Mouse (Mus musculus): ENCODE results near the gene Tom1l2.

The Tom1l2 gene

DNA sequence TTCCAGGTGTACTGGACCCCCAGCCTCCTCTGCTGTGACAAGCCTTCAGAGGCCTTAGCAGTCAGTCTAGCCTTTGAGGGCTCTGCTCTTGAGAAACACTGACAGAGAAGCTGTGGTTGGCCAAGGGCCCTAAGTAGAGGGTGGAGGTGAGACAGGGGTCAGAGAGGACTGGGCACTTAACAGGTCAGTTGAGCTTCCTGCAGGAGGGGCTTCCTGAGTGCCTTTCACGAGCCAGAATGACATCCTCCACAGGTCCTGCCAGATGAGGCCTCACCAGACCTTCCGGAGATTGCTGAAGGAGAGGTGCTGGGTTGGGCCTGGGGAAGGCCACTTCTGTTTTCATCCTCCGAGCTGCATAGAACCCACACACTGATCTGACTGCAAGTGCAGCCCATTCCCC is 124.2 kb downstream of the Tom1l2 start:
- DNase-seq = no peak

GRCm38 (mm10) chr11:60225874-60226273 is 126.8 kb downstream of the Tom1l2 start:
- DNase-seq = no peak

GRCm38 (mm10) chr11:60224676-60225075 is 128.0 kb downstream of the Tom1l2 start:
- DNase-seq = no peak

GRCm38 (mm10) chr11:60222469-60223236 is 130.1 kb downstream of the Tom1l2 start, which contains the start of gene Srebf1:
Gene Srebf1, minus strand, starts transcription at chr11:60222581.
- peak; percentile 60 to 66 for DNase-seq

- no peak for DNase-seq
Measured at GRCm38 (mm10) chr11:60222085-60222468, 130.6 kb downstream of the Tom1l2 start.

GRCm38 (mm10) chr11:60221425-60221824 is 131.3 kb downstream of the Tom1l2 start:
- DNase-seq = no peak

- peak; percentile 72 to 85 for DNase-seq
Measured at GRCm38 (mm10) chr11:60220291-60220804, 132.4 kb downstream of the Tom1l2 start.

DNA sequence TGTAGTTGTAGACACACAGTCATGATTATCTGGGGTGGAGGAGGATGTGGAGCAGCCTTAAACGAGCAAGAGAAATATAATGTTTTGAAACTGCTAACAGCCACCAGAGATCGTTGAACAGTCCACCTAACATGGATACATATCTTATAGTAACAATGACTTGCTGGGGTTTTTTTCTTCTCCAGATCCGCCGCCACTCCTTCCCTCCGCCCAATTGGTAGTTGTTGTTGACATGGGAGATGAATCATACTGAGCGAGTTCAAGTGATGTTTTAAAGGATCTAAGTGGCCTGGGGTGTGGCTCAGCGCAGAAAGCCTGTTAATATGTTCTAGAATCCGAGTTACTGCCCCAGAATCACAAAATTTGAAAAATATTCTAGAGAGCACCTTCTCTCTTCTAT is 133.1 kb downstream of the Tom1l2 start:
- DNase-seq = no peak

DNA sequence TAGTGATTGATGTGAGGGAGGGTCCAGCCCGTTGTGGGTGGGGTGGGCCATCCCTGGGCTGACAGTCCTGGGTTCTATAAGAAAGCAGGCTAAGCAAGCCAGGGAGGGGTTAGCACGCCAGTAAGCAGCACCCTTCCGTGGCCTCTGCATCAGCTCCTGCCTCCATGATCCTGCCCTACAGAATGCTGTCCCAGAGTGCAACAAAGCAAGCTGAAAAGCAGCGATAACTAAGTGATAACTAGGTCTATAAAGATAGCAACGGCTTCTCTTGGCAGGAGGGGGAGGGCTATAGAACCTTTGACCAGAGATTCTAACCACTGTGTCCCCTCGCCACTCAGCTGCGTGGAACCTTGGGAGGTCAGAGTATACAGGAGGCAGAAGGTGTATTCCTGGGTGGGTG is 135.2 kb downstream of the Tom1l2 start:
- no peak for DNase-seq

GRCm38 (mm10) chr11:60216671-60217070 is 136.0 kb downstream of the Tom1l2 start:
- no peak for DNase-seq

DNA sequence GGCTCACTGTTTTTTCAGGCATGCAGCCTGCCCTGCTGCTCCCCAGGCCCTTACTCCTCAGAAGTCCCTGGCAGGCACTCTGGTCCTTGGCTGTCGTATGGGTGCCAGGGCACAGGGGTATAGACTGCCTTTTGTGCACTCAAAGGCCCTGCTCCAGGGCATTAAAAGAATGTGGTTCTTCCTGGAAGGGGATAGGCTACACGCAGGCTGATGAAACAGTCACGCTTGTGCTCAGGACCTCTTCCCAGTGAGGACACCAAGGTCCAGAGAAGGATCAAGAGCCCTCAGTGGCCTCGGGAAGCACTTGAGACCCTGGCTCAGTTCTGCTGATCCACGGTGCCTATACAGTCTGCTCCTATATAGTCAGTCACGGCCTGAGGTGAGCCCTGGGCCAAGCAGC is 139.4 kb downstream of the Tom1l2 start:
- no peak for DNase-seq

DNA sequence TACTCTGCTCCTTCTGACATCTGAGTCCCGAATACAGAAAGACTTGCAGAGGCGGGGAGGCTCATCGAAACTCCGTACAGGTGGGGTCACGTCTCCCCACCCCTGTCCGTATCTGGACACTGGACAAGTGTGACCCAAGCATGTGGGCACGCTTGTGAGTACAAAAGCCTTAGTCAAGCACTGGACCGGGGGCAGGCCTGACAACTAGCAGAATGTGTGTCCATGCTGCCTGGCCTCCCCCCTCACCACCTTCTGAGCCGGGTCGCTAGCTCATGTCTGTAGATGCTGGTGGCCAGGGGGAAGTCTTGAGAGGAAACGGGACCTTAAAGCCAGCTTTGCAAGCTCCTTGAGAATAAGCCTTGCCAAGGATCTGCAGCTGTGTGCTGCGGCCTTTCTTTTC is 140.9 kb downstream of the Tom1l2 start:
- DNase-seq = no peak

DNA sequence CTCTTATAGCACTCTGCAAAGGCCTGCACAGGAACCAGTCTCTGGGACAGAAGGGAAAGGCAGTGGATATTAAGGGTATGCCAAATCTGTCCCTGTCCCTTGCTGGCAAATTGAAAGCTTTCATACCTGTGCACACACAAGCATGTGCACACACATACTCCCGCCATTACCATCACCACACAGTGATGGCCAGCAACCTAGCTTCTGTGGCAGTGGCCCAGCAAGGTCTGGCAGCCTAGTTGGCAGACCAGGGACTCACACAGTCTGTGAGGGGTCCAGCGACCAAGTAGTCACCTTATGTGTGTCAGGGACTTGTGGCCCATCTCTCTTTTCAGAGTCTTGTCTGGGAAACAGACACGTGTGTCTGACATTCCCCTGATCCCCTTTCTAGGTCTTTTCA is 141.6 kb downstream of the Tom1l2 start:
- no peak for DNase-seq

DNA sequence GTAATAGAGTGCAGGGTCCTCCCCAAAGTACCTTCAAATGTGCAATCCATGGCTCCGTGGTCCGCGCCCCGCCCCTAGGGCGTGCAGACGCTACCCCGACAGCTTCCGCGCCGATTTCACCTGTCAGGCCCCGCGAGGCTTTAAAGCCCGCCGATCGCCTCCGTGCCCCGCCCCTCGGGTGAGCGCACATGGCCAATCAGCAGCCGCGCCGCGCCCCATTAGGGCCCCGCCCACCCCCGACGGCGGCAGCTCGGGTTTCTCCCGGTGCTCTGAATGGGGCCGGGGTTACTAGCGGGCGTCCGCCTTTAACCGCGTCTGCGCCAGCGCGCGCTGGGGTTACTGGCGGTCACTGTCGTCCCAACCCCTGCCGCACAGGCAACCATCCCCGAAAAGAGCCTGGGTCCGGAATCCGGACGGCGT is 142.4 kb downstream of the Tom1l2 start:
- peak; percentile 79 for DNase-seq

GRCm38 (mm10) chr11:60209933-60210249 is 142.8 kb downstream of the Tom1l2 start:
- no peak for DNase-seq

GRCm38 (mm10) chr11:60209217-60209932 is 143.3 kb downstream of the Tom1l2 start:
- peak; percentile 88 for DNase-seq

DNA sequence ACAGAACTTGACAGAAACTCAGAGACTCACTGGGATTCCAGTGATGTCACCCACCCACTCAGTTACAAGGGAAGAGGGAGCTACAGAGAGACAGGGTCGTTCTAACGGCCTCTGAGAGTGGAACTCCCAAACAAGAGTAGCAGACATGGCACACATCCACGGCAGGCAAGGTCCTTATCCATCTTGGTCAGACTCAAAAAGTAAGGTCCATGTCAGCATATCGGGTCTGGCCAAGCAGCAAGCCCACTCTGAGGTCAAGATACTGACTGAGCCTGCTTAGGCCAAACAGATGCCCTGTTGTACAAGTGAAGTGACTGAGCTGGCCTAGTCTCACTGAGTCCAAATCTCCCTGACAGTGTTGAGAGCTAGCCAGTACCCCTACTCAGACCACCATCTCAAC is 144.0 kb downstream of the Tom1l2 start:
- no peak for DNase-seq

- no peak for DNase-seq
Measured at GRCm38 (mm10) chr11:60208201-60208600, 144.5 kb downstream of the Tom1l2 start.

DNA sequence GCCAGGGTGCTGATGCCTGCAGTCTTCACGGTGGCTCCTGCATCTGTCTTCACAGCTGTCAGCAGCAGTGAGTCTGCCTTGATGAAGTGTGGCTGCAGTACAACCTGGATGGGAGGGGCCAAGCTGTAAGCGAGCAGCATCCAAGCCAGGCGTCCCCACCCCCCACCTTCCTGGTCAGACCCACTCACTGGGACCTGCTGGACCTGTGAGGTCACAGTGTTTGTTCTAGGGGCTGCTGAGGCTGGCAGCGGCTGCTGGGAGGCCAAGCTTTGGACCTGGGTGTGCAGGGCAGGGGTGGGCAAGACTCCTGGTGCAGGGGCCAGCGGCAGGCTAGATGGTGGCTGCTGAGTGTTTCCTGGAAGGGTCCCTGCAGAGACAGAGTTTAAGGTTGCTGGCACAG is 146.5 kb downstream of the Tom1l2 start:
- no peak for DNase-seq

DNA sequence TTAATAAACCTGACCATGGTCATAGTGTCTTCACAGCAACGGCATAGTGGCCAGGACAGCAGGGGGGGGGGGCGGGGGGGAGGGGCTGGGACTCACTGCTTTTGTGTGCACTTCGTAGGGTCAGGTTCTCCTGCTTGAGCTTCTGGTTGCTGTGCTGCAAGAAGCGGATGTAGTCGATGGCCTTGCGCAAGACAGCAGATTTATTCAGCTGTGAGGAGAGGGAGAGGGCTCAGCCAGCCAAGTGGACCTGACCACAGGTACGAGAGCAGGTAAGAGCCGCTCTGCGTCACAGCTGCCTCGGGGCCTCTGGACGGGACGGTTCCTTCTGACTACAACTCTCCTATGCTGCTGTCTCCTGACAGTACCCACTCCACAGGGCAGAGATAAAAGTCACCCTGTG is 147.7 kb downstream of the Tom1l2 start:
- DNase-seq = no peak

- DNase-seq = peak; percentile 62 to 65
Measured at GRCm38 (mm10) chr11:60202710-60203638, 149.7 kb downstream of the Tom1l2 start.

- DNase-seq = no peak
Measured at GRCm38 (mm10) chr11:60200384-60200783, 152.3 kb downstream of the Tom1l2 start.

DNA sequence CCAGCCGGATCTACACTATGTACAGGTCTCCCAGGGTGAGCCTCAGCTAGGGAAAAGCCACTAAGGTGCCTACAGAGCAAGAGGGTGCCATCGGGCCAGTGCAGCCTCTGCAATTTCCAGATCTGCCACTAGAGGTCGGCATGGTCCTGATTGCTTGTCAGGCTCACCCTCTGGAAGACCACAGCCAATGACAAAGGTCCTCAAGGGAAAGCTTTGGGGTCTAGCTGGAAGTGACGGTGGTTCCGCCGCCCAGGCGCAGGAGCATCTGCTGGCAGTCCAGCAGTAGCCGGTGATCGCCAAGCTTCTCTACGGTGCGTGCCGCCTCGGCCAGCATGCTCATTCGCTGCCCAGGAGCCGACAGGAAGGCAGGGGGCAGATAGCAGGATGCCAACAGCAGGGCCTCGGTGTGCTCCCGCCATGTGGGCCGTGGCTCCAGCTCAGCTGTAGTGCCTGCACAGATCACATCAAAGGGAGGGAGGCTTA is 153.0 kb downstream of the Tom1l2 start:
- DNase-seq = peak; percentile 93 to 96
